Mouse (Mus musculus): ENCODE measurements around the gene Gm37240.

Gm37240 gene

GRCm38 (mm10) chr3:84686799-84687487 lies 1200.4 kb downstream of the Gm37240 start:
- in situ Hi-C loops (cut with MboI; ENCODE audit: unreplicated experiment in 2 of 2) = loop anchor here (5.0 to 25.0 kb wide), 4 partner anchors 205 to 1450 kb away; partner anchors contain the start of genes Gatb (in 2 of the 2) and Rps3a1 (in 1 of the 2)

DNA sequence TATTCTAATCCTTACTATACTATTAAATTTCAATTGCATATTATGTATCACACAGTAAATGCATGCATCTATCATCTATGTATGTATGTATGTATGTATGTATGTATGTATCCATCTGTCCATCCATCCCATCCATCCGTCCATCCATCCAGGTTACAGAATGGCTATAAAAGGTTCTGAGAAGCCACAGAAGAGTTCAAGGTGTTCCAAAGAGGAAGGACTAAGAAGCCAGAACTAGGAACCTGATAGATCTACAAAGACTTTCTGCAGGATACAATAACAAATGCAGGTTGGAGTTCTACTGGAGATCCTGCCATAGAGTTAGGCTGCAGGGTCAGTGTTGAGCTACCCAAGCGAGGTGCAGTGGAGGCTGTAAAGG lies 1201.0 kb downstream of the Gm37240 start:
- in situ Hi-C loops (cut with MboI; ENCODE audit: unreplicated experiment in 2 of 2) = loop anchor here (5.0 to 25.0 kb wide), 4 partner anchors 206 to 1451 kb away; partner anchors contain the start of genes Gatb (in 2 of the 2) and Rps3a1 (in 1 of the 2)

GRCm38 (mm10) chr3:84685662-84686293 lies 1201.5 kb downstream of the Gm37240 start:
- in situ Hi-C loops (cut with MboI; ENCODE audit: unreplicated experiment in 2 of 2) = loop anchor here (5.0 to 25.0 kb wide), 4 partner anchors 207 to 1452 kb away; partner anchors contain the start of genes Gatb (in 2 of the 2) and Rps3a1 (in 1 of the 2)

DNA sequence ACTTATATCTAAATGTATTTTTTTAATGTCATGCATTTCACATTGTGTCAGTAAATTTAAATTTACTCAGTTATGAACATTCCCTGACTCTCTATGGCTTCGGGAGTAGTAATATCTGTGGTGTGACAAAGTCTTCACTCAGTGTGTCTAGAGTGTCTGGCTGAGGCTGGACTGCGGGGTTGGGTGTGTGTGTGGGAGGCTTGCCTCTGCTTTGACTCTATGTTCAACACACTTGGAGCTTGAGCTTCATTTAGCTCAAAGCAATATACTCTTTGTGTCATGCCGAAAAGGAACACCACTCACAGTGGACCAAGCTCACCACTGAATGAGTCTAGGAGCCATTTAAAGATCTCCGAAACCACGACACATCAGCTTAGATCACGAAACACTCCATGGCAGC lies 1203.5 kb downstream of the Gm37240 start:
- in situ Hi-C loops (cut with MboI; ENCODE audit: unreplicated experiment in 2 of 2) = loop anchor here (25.0 kb wide), 3 partner anchors 879 to 1454 kb away; partner anchors contain the start of genes Gatb (in 2 of the 2) and Rps3a1 (in 1 of the 2)

GRCm38 (mm10) chr3:84681699-84682098 lies 1205.6 kb downstream of the Gm37240 start:
- in situ Hi-C loops (cut with MboI; ENCODE audit: unreplicated experiment in 2 of 2) = loop anchor here (25.0 kb wide), 3 partner anchors 881 to 1456 kb away; partner anchors contain the start of genes Gatb (in 2 of the 2) and Rps3a1 (in 1 of the 2)

DNA sequence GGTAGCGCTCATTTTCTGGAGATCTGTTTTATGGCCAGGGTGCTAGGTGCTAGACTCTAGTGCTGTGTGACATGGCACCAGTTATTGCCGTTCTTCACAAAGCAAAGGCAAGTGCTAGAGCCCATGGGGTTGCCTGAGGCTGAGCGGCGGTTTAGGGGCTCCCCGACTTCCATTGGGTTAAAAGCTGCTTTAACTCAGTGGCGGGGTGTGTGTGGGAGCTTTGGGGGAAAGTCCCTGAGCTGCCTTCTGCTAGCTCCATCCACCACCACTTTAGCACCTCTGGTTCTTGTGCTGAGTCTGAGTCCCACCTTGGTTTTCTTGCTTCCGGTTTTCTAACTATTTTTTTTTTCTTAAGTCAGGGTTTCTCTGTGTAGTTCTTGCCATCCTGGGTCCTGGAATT lies 1207.3 kb downstream of the Gm37240 start:
- in situ Hi-C loops (cut with MboI; ENCODE audit: unreplicated experiment in 2 of 2) = loop anchor here (25.0 kb wide), 3 partner anchors 882 to 1457 kb away; partner anchors contain the start of genes Gatb (in 2 of the 2) and Rps3a1 (in 1 of the 2)

DNA sequence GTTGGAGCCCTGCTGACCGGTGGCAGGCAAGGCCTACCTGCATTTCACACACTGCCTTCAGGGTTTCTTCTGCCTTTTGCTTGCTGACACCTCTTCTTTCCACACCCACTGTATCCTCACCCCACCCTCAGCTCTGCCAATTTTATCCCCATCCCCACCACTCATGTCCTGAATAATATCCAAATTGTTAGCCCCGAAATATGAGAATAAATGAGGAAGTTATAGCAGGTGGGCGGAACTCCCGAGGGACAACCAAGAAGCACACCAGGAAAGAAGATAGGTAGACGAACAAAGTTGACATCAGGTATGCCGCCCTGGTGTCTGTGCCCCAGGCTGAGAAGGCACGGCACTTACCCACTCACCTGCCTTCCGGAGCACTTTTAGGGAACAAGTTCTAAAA lies 1207.8 kb downstream of the Gm37240 start:
- in situ Hi-C loops (cut with MboI; ENCODE audit: unreplicated experiment in 2 of 2) = loop anchor here (25.0 kb wide), 3 partner anchors 883 to 1458 kb away; partner anchors contain the start of genes Gatb (in 2 of the 2) and Rps3a1 (in 1 of the 2)

GRCm38 (mm10) chr3:84678891-84679290 lies 1208.4 kb downstream of the Gm37240 start:
- in situ Hi-C loops (cut with MboI; ENCODE audit: unreplicated experiment in 2 of 2) = loop anchor here (25.0 kb wide), 3 partner anchors 883 to 1458 kb away; partner anchors contain the start of genes Gatb (in 2 of the 2) and Rps3a1 (in 1 of the 2)

GRCm38 (mm10) chr3:84675710-84676109 lies 1211.6 kb downstream of the Gm37240 start:
- in situ Hi-C loops (cut with MboI; ENCODE audit: unreplicated experiment in 2 of 2) = loop anchor here (25.0 kb wide), 3 partner anchors 887 to 1462 kb away; partner anchors contain the start of genes Gatb (in 2 of the 2) and Rps3a1 (in 1 of the 2)

DNA sequence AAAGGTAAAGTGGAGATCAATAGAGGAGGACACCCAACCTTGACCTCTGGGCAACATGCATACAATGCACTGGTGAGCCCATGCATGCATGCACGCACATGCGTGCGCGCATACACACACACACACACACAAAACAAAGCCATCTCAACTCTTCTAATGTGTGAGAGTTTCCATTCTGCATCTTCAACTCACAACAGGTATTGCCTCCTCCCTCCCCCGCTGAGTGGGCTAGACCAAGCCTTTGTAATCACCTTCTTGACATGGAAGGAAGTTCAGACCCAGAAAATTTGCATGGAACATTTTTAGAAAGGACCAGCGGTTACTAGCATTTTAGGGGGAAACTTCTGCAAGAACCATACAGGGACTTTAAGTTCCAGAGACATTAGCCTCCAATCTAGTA lies 1213.8 kb downstream of the Gm37240 start:
- in situ Hi-C loops (cut with MboI; ENCODE audit: unreplicated experiment in 2 of 2) = no loop called here

DNA sequence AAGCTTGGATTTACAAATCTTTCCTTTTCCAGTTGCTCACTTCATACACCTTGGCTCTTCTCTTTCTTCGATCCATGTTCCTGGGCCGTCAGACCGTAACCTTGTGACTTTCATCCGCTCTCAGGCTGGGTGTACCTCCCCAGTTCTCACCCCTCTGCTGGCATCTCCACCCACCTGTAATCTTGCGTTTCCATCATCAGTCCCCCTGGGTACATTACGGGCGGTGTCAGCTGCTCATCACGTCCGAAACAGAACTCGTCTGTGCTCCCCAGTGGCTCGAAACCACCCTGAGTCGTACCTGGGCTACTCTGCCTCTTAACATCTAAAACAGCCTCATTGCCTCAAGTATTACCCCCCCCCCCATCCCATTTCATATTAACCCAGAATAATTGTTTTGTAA lies 1215.2 kb downstream of the Gm37240 start:
- in situ Hi-C loops (cut with MboI; ENCODE audit: unreplicated experiment in 2 of 2) = no loop called here

DNA sequence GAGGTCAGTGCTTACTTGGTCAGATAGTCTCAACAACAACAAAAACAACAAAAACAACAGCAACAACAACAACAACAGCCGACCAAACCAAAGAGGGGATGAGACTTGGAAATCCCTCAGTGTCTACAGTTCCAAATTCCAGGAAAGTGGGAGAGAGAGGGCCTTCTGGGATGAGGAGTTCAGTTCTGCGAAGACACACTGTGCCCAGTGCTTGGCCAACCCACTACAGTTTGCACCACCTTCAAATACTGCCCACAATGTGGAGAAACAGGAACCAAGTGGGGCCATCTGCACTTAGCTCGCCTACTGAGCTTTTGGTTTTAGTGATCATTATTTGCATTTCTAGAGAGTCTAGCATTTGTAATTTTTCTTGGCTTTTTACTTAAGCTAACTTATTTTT lies 1218.4 kb downstream of the Gm37240 start:
- in situ Hi-C loops (cut with MboI; ENCODE audit: unreplicated experiment in 2 of 2) = no loop called here

DNA sequence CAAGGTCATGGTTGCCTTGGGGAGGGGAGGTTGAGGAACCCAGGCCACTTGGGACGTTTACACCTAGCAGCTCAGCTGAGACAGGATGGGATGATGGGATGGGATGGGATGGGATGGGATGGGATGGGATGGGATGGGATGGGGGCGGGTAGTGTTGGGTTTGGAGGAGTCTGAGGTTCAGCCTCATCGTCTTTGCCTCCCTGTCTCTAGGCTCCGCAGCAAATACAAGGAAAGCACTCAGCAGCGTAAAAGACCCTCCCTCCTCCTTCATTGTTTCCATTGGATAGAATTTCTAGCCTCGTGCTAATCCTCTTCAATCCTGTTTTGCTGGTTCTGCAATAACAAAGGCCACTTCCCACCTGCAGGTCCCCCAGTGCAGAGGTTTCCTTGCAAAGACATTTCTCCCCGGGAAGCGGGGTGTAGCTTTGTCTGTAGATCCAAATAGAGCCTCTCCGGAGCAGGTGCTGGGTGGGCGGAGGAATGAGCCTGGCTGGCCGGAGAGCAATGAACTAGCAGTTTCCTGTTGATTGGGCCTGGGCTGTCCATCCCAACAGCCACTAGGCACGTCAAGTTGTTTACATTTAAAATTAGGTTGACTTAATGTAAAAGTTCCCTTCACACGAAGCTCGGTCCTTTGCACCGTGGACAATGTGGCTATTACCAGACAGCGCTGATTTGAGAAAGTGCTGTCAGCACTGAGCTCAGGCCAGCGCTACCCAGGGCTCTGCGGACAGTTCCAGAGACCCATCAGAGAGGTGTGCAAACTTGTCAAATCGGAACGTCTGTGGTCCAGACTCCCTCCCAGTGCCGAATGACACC lies 1221.9 kb downstream of the Gm37240 start:
- in situ Hi-C loops (cut with MboI; ENCODE audit: unreplicated experiment in 2 of 2) = no loop called here

DNA sequence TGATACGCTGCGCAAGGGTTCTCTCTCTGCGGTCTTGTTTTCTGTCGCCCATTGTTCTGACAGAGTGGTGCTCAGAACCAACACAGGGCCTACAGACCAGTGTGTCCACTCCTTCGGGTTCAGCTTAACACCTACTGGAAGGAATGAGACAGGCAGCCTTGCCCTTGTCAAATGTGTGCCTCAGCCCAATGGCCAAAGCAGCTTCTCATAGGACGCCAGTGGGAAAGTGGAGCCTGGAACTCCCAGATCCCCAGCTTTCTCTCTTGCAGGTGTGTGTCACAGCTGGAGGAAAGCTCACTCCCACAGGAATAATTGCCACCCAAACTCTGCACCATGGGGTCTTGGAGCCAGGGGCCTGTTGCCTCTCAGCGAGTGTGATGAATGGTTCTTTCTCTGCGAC lies 1222.6 kb downstream of the Gm37240 start:
- in situ Hi-C loops (cut with MboI; ENCODE audit: unreplicated experiment in 2 of 2) = no loop called here

DNA sequence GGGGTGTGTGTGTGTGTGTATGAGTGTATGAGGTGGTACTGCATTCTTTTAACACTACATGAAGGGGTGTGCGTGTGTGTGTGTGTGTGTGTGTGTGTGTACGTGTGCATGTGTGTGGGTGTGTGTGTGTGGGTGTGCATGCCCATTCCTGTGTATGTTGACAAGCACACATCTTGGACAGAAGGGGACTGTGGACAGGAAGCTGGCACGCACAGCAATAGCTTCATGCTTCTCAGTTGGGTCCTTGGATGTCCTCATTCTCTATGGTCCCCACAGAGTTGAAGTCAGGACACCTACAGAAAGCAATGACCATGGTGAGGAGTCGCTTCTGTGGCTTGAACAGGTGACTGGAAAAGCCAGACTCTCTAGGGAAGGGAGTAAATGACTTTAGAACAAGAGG lies 1223.5 kb downstream of the Gm37240 start:
- in situ Hi-C loops (cut with MboI; ENCODE audit: unreplicated experiment in 2 of 2) = no loop called here

DNA sequence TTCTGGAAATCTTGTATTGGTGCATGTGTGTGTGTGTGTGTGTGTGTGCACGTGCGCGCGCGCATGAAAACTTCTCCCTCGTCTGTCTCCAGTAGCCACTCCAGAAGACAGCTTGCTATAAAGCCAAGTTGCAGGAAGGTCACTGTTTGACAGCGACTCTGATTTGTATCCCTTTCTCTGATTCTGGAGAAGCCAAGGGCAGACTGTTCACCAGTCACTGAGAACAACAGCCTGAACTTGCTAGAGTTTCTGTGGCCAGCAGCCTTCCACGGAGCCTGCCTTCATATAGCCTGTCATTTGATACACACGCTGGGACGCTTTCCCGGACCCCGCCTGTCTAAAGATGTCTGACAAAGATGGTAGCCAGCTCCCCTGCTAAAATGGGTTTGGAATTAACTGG lies 1224.2 kb downstream of the Gm37240 start:
- in situ Hi-C loops (cut with MboI; ENCODE audit: unreplicated experiment in 2 of 2) = no loop called here

- in situ Hi-C loops (cut with MboI; ENCODE audit: unreplicated experiment in 2 of 2) = no loop called here
Observed at GRCm38 (mm10) chr3:84660380-84660779, 1226.9 kb downstream of the Gm37240 start.

GRCm38 (mm10) chr3:84658872-84659271 lies 1228.4 kb downstream of the Gm37240 start:
- in situ Hi-C loops (cut with MboI; ENCODE audit: unreplicated experiment in 2 of 2) = no loop called here

DNA sequence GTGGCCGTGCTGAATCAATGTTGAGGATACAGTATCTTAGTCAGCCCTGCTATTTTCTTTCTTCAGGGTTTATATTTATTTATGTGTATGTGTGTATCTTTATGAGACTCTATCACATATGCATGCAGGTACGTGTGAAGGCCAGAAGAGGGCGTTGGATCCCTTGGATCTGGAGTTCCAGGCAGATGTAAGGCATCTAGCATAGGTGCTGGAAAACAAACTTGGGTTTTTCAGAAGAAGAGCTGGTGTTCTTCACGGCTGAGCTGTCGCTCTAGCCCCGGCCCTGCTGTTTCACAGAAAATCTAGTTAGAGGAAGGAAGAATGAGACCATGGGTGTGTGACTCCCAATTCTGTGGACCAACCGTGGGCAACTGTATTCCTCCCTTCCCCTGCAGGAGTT lies 1229.3 kb downstream of the Gm37240 start:
- in situ Hi-C loops (cut with MboI; ENCODE audit: unreplicated experiment in 2 of 2) = no loop called here

- in situ Hi-C loops (cut with MboI; ENCODE audit: unreplicated experiment in 2 of 2) = no loop called here
Observed at GRCm38 (mm10) chr3:84657240-84657639, 1230.1 kb downstream of the Gm37240 start.
